Mouse (Mus musculus): Measurements from ENCODE around the gene Psmd9.

Gene Psmd9

GRCm38 (mm10) chr5:123151707-123152362, 17.4 kb upstream of the Psmd9 start:
- DNase-seq: no peak

- no peak for DNase-seq
These were observed 16.3 kb upstream of the Psmd9 start for GRCm38 (mm10) chr5:123152901-123153300.

- DNase-seq: peak; percentile 70 to 75
These were observed 13.8 kb upstream of the Psmd9 start for GRCm38 (mm10) chr5:123155425-123155824.

- peak; percentile 16 to 30 for DNase-seq
These were observed 12.4 kb upstream of the Psmd9 start for GRCm38 (mm10) chr5:123156763-123157162.

- DNase-seq: no peak
These were observed 11.2 kb upstream of the Psmd9 start for GRCm38 (mm10) chr5:123157972-123158371.

- no peak for DNase-seq
These were observed 9.8 kb upstream of the Psmd9 start for GRCm38 (mm10) chr5:123159446-123159845.

GRCm38 (mm10) chr5:123159866-123160265, 9.3 kb upstream of the Psmd9 start:
- no peak for DNase-seq

GRCm38 (mm10) chr5:123160341-123160740, 8.9 kb upstream of the Psmd9 start:
- DNase-seq: no peak

- no peak for DNase-seq
These were observed 6.3 kb upstream of the Psmd9 start for GRCm38 (mm10) chr5:123162942-123163341.

GRCm38 (mm10) chr5:123166437-123166836, 2.8 kb upstream of the Psmd9 start:
- DNase-seq: no peak

- DNase-seq: no peak
These were observed 1.6 kb upstream of the Psmd9 start for GRCm38 (mm10) chr5:123167591-123167990.

- no peak for DNase-seq
These were observed 1.2 kb downstream of the Psmd9 start for GRCm38 (mm10) chr5:123170365-123170764.

GRCm38 (mm10) chr5:123171646-123172350, 2.6 kb downstream of the Psmd9 start:
- DNase-seq: peak; percentile 74 to 83

- DNase-seq: no peak
These were observed 9.6 kb downstream of the Psmd9 start for GRCm38 (mm10) chr5:123178792-123179191.

GRCm38 (mm10) chr5:123180390-123180789, 11.2 kb downstream of the Psmd9 start:
- no peak for DNase-seq

GRCm38 (mm10) chr5:123181536-123181935, 12.3 kb downstream of the Psmd9 start:
- no peak for DNase-seq

- no peak for DNase-seq
These were observed 13.4 kb downstream of the Psmd9 start, which contains the start of gene Hpd for GRCm38 (mm10) chr5:123182651-123183050. Gene Hpd, minus strand, starts transcription at chr5:123182727.

GRCm38 (mm10) chr5:123185966-123186365, 16.8 kb downstream of the Psmd9 start:
- DNase-seq: no peak

- no peak for DNase-seq
These were observed 18.1 kb downstream of the Psmd9 start for GRCm38 (mm10) chr5:123187306-123187705.

- no peak for DNase-seq
These were observed 21.7 kb downstream of the Psmd9 start for GRCm38 (mm10) chr5:123190912-123191311.

- DNase-seq: no peak
These were observed 22.2 kb downstream of the Psmd9 start for GRCm38 (mm10) chr5:123191427-123191826.

- no peak for DNase-seq
These were observed 23.5 kb downstream of the Psmd9 start for GRCm38 (mm10) chr5:123192606-123193150.

- no peak for DNase-seq
These were observed 24.2 kb downstream of the Psmd9 start for GRCm38 (mm10) chr5:123193436-123193835.

- DNase-seq: no peak
These were observed 25.6 kb downstream of the Psmd9 start for GRCm38 (mm10) chr5:123194856-123195255.
